Mouse (Mus musculus) myocyte (in vitro differentiated cells): ENCODE results near the gene Gm49450. TPM values are rescaled to one million over a fixed set of nuclear protein-coding genes. Genes with fewer than 3 reads are reported as not detected.
"Not testable (repeated sequence)": the region's sequence is repeated elsewhere in the genome, so short reads cannot be mapped to it uniquely, and the experiment has no call there.

Experiments used
- H3K27me3 ChIP-seq: one replicate; pipeline ENCODE4 v1.6.1; 2011; ENCODE audit not compliant: control insufficient read depth, insufficient read depth, insufficient read length
- H3K36me3 ChIP-seq: one replicate; pipeline ENCODE4 v1.6.1; 2011; ENCODE audit not compliant: control insufficient read depth, insufficient read depth
- H3K4me2 ChIP-seq: one replicate; pipeline ENCODE4 v1.6.1; 2011; ENCODE audit warnings: low read depth, control low read depth
- H3K4me3 ChIP-seq: one replicate; pipeline ENCODE4 v1.5.1; 2011; ENCODE audit warnings: mild to moderate bottlenecking, control low read depth, moderate library complexity
- H3K79me2 ChIP-seq: one replicate; pipeline ENCODE4 v1.6.1; 2011; ENCODE audit not compliant: control insufficient read depth, insufficient read depth
- H3ac ChIP-seq: one replicate; pipeline ENCODE4 v1.6.1; 2011; ENCODE audit not compliant: control insufficient read depth, insufficient read length
- CEBPB ChIP-seq: IDR thresholded peaks from 2 replicates; pipeline ENCODE4 v1.6.1; 2011; ENCODE audit warnings: mild to moderate bottlenecking, moderate library complexity; ENCODE audit not compliant: poor library complexity, insufficient read depth, severe bottlenecking
- E2F4 ChIP-seq: IDR thresholded peaks from one replicate; pipeline ENCODE4 v1.6.1; 2011; ENCODE audit warnings: mild to moderate bottlenecking, control low read depth, moderate library complexity; ENCODE audit not compliant: insufficient read depth
- MAX ChIP-seq: IDR thresholded peaks from one replicate; pipeline ENCODE4 v1.6.1; 2011; ENCODE audit warnings: low read depth, mild to moderate bottlenecking, control low read depth
- MYOD1 ChIP-seq, 3 experiments: IDR thresholded peaks; one replicate each; pipeline ENCODE4 v1.6.1; 2011; ENCODE audit warnings: control low read depth in 2 of 3, low read depth in 2 of 3, mild to moderate bottlenecking in 2 of 3, moderate library complexity in 1 of 3; ENCODE audit not compliant: insufficient read length in 2 of 3, control insufficient read depth in 1 of 3
- MYOG ChIP-seq, 3 experiments: IDR thresholded peaks; one replicate each; pipeline ENCODE4 v1.6.1; 2011; ENCODE audit warnings: control low read depth in 2 of 3, low read depth in 2 of 3, mild to moderate bottlenecking in 2 of 3; ENCODE audit not compliant: insufficient read length in 2 of 3, control insufficient read depth in 1 of 3, insufficient read depth in 1 of 3
- POLR2A ChIP-seq: IDR thresholded peaks from one replicate; pipeline ENCODE4 v1.6.1; 2011; ENCODE audit warnings: low read depth, mild to moderate bottlenecking, control low read depth, moderate library complexity; ENCODE audit not compliant: insufficient read length
- POLR2AphosphoS2 ChIP-seq: IDR thresholded peaks from one replicate; pipeline ENCODE4 v1.6.1; 2011; ENCODE audit warnings: low read depth, control low read depth; ENCODE audit not compliant: insufficient read length
- REST ChIP-seq: IDR thresholded peaks from one replicate; pipeline ENCODE4 v1.6.1; 2011; ENCODE audit warnings: mild to moderate bottlenecking, control low read depth, moderate library complexity; ENCODE audit not compliant: insufficient read depth, insufficient read length
- SRF ChIP-seq: IDR thresholded peaks from one replicate; pipeline ENCODE4 v1.6.1; 2011; ENCODE audit warnings: low read depth; ENCODE audit not compliant: control insufficient read depth, insufficient read length
- TCF12 ChIP-seq: IDR thresholded peaks from one replicate; pipeline ENCODE4 v1.6.1; 2011; ENCODE audit warnings: mild to moderate bottlenecking, control low read depth; ENCODE audit not compliant: poor library complexity, insufficient read depth, severe bottlenecking
- TCF3 ChIP-seq: IDR thresholded peaks from one replicate; pipeline ENCODE4 v1.6.1; 2011; ENCODE audit warnings: low read depth, control low read depth; ENCODE audit not compliant: insufficient read length
- USF1 ChIP-seq: IDR thresholded peaks from one replicate; pipeline ENCODE4 v1.6.1; 2011; ENCODE audit warnings: low read depth, mild to moderate bottlenecking, control low read depth, moderate library complexity
- polyA plus RNA-seq: library from polyadenylated mRNA; unstranded; fragments of >200 nt; fragmentation: generic; extraction: Trizol; gene quantifications from one replicate; pipeline ENCODE4 v1.2.1, GENCODE M21; 2012; ENCODE audit warnings: missing spikeins

The Gm49450 gene
- polyA plus RNA-seq, 1 experiment = 0.84 TPM

- Histone ChIP-seq H3K36me3 (peaks cover 18% of the 10 kb centered on the region), H3K4me3 (peak within 1 kb of the TSS; percentile 96), H3K4me2 (peak within 1 kb of the TSS; percentile 87), H3K79me2 (peaks cover 27% of the 10 kb centered on the region), H3K27me3 (no peaks in the 10 kb centered on the region), H3ac (peak within 1 kb of the TSS; percentile 36)
- TF ChIP-seq SRF (no peak), POLR2A (peak; percentile 85), MYOD1 (IDR thresholded peaks at IDR 0.05; ENCODE audit: control insufficient read depth in 1 of 3, insufficient read length in 2 of 3, low read depth in 2 of 3) (peak in 1 of 3 experiments; percentile 30), TCF12 (no peak), POLR2AphosphoS2 (peak; percentile 94), CEBPB (no peak), TCF3 (no peak), E2F4 (peak; percentile 30), MAX (peak; percentile 33), MYOG (IDR thresholded peaks at IDR 0.05; ENCODE audit: control insufficient read depth in 1 of 3, insufficient read depth in 1 of 3, insufficient read length in 2 of 3, low read depth in 2 of 3) (peak in 1 of 3 experiments; percentile 66), USF1 (no peak), REST (no peak)
Observed at GRCm38 (mm10) chr15:98934217-98934839, 19.0 kb downstream of the Gm49450 start, which contains the start of gene Tuba1b. Tuba1b (minus strand) TSS chr15:98934565.

GRCm38 (mm10) chr15:98933833-98934216, 19.5 kb downstream of the Gm49450 start:
- Histone ChIP-seq H3K4me2 (peak overlapping the region; percentile 87), H3K79me2 (peaks cover 27% of the 10 kb centered on the region), H3K36me3 (peaks cover 18% of the 10 kb centered on the region), H3K27me3 (no peaks in the 10 kb centered on the region), H3K4me3 (peak overlapping the region; percentile 96), H3ac (peak overlapping the region; percentile 36)
- TF ChIP-seq MYOG (IDR thresholded peaks at IDR 0.05; ENCODE audit: control insufficient read depth in 1 of 3, insufficient read depth in 1 of 3, insufficient read length in 2 of 3, low read depth in 2 of 3) (peak in 1 of 3 experiments; percentile 29), SRF (peak; percentile 40), TCF3 (no peak), E2F4 (peak; percentile 86), POLR2AphosphoS2 (peak; percentile 89), POLR2A (peak; percentile 73), USF1 (no peak), MAX (peak; percentile 19), TCF12 (no peak), REST (no peak), CEBPB (no peak), MYOD1 (IDR thresholded peaks at IDR 0.05; ENCODE audit: control insufficient read depth in 1 of 3, insufficient read length in 2 of 3, low read depth in 2 of 3) (peak in 1 of 3 experiments; percentile 34)

- not testable (repeated sequence) for H3K27me3 ChIP-seq
- Histone ChIP-seq H3K4me2 (peak overlapping the region; percentile 87), H3ac (peak overlapping the region; percentile 36), H3K79me2 (peaks cover 27% of the 10 kb centered on the region), H3K4me3 (peak overlapping the region; percentile 96), H3K36me3 (peaks cover 18% of the 10 kb centered on the region)
- peak; percentile 45 for TF ChIP-seq MAX
- peak; percentile 60 for TF ChIP-seq USF1
- TF ChIP-seq POLR2AphosphoS2 = peak; percentile 93
Observed at GRCm38 (mm10) chr15:98933004-98933671, 20.2 kb downstream of the Gm49450 start.

- peaks cover 27% of the 10 kb centered on the region for H3K79me2 ChIP-seq
- H3ac ChIP-seq = no peak overlapping the region
- TF ChIP-seq POLR2A = peak; percentile 53
- no peak for TF ChIP-seq MAX
- peak; percentile 92 for TF ChIP-seq POLR2AphosphoS2
- H3K27me3 ChIP-seq = no peaks in the 10 kb centered on the region
- H3K36me3 ChIP-seq = peaks cover 18% of the 10 kb centered on the region
- H3K4me2 ChIP-seq = peak overlapping the region; percentile 74
- no peak overlapping the region for H3K4me3 ChIP-seq
Observed at GRCm38 (mm10) chr15:98930998-98931397, 22.4 kb downstream of the Gm49450 start.
